Mouse (Mus musculus) myocyte (in vitro differentiated cells): Measurements from ENCODE around the gene Ces3a.

ENCODE experiments used
- CEBPB ChIP-seq: IDR thresholded peaks from 2 replicates; pipeline ENCODE4 v1.6.1; 2011; ENCODE audit warnings: mild to moderate bottlenecking, moderate library complexity; ENCODE audit not compliant: poor library complexity, insufficient read depth, severe bottlenecking
- E2F4 ChIP-seq: IDR thresholded peaks from one replicate; pipeline ENCODE4 v1.6.1; 2011; ENCODE audit warnings: mild to moderate bottlenecking, control low read depth, moderate library complexity; ENCODE audit not compliant: insufficient read depth
- MAX ChIP-seq: IDR thresholded peaks from one replicate; pipeline ENCODE4 v1.6.1; 2011; ENCODE audit warnings: low read depth, mild to moderate bottlenecking, control low read depth
- POLR2A ChIP-seq: IDR thresholded peaks from one replicate; pipeline ENCODE4 v1.6.1; 2011; ENCODE audit warnings: low read depth, mild to moderate bottlenecking, control low read depth, moderate library complexity; ENCODE audit not compliant: insufficient read length
- REST ChIP-seq: IDR thresholded peaks from one replicate; pipeline ENCODE4 v1.6.1; 2011; ENCODE audit warnings: mild to moderate bottlenecking, control low read depth, moderate library complexity; ENCODE audit not compliant: insufficient read depth, insufficient read length

- TF ChIP-seq POLR2A (no peak), REST (no peak), E2F4 (no peak), CEBPB (no peak), MAX (no peak)
Measured at GRCm38 (mm10) chr8:105023087-105023486, 25.3 kb upstream of the Ces3a start.
